Mouse (Mus musculus) heart, adult 10 weeks (tissue): ENCODE data around the gene Mybbp1a. TPM values are rescaled to one million over a fixed set of nuclear protein-coding genes. Genes with fewer than 3 reads are reported as not detected.

Experiments
- polyA plus RNA-seq: library from polyadenylated mRNA; stranded (reverse); fragments of 350-450 nt; fragmentation: Illumina TruSeq; extraction: RNeasy Lipid Tissue Mini Kit (QIAGEN cat#74804); gene quantifications from one replicate; pipeline ENCODE4 v1.2.3, GENCODE M21; 2014; ENCODE audit warnings: low read depth, low replicate concordance

Mybbp1a gene
- 37.6 TPM for polyA plus RNA-seq

DNA sequence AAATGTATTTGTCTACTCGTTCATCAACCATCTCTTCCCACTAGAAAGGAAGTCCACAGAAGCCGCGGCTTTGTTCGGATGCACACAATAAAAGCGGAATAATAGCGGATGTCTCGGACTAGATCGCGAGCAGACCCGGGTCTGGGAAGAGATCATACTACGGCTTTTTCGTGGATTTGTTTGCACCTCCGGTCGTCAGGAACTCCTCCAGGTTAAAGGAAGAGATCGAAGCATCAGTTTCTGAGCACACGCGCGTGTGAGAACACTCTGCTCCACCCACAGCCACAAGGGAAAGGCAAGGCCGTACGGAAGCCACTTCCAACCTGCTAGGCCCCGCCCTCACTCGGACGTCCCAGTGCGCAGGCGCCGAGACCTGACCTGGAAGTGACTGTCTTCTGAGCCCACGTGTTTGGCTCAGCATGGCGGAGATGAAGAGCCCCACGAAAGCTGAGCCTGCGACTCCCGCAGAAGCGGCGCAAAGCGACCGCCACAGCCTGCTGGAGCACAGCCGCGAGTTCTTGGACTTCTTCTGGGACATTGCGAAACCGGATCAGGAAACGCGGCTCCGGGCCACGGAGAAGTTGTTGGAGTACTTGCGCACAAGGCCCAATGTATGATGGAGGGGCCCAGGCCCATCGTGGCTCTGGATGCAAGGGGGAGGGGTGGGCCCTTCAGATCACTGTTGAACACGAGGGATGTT, at the start of gene Mybbp1a:
TSS of gene Mybbp1a (plus strand) at position 391 of the 700 bp plus-strand sequence.

DNA sequence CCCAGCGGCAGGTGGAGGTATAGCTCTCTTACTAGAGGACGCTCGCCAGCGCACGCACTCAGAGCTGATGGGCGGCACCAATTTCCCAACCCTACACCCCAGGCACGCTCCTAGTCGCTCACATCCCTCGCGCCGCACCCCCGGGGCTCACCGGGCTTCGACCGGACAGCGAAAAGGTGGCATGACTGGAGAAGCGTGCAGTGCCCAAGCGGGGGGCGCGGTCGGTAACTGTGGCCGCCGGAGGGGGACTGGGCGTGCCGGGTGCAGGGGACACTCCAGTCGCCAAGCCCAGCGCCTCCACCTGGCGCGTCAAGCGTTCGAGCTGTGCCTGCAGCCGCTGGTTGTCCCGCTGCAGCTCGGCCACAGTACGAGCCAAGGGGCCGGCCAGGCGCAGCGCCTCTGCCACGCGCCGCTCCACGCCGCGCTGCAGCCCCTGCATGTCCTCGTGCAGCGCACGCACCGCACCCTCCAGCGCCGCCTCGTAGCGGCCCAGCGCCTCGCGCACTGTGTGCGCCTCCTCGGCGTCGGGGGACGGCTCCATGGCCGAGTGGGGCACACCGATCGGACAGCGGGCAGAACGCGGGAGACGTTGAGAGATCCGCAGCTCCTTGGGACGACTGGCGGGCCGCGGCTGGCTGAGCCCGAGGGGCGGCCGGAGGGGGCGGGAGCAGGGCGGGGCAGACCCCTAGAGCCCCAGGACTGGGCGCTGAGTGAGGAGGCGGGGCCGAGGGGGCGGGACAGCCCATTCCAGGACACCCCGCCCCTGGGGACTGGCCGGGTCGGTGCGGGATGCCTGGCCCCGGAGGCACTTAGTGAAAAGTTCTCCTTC, 29.8 kb upstream of the Mybbp1a start, which contains the start of gene Smtnl2:
TSS of gene Smtnl2 (minus strand) at position 621 of the 829 bp plus-strand sequence.

GRCm38 (mm10) chr11:72434963-72435693, 6.0 kb upstream of the Mybbp1a start, which contains the start of gene Ggt6:
Gene Ggt6, plus strand, starts transcription at chr11:72435526.

DNA sequence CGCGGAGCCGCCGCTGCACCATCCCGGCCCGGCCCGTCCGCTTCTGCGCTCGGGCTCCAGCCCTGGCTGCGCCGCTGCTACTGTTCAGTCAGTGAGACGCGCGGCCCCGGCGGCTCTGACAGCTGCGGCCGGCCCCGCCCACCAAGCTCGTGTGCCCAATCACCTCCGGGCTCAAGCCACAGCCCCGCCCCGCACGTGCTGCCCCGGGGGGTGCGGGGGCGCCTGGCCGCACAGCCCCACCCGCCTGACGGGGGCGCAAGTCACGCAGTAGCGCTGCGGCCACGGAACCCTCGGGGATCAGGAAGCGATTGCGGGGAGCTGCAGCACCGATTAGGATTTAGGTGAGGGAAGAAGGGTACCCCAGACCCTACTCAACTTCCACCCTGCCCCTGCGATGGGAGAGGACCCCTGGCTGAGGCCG, 48.7 kb downstream of the Mybbp1a start, which contains the start of gene Spns2:
TSS of gene Spns2 (minus strand) at position 24 of the 421 bp plus-strand sequence.

Other genes with a start within 250 kb of the Mybbp1a start
- gene Gm43951, start 234.5 kb upstream of the Mybbp1a start, polyA plus RNA-seq: not detected
- 2.6 TPM for gene 4933427D14Rik, start 233.9 kb upstream of the Mybbp1a start, polyA plus RNA-seq
- 79.8 TPM for gene Txndc17, start 233.8 kb upstream of the Mybbp1a start, polyA plus RNA-seq
- 17.3 TPM for gene Med31, start 225.8 kb upstream of the Mybbp1a start, polyA plus RNA-seq
- gene Slc13a5, start 174.1 kb upstream of the Mybbp1a start, polyA plus RNA-seq: not detected
- gene Xaf1, start 139.7 kb upstream of the Mybbp1a start, polyA plus RNA-seq: 24.4 TPM
- gene Fbxo39, start 126.9 kb upstream of the Mybbp1a start, polyA plus RNA-seq: not detected
- not detected for gene Tekt1, start 78.9 kb upstream of the Mybbp1a start, polyA plus RNA-seq
- 16.4 TPM for gene Smtnl2, start 29.6 kb upstream of the Mybbp1a start, polyA plus RNA-seq
- gene Ggt6, start 5.8 kb upstream of the Mybbp1a start, polyA plus RNA-seq: not detected
- 12.3 TPM for gene Spns2, start 48.5 kb downstream of the Mybbp1a start, polyA plus RNA-seq
- 0.21 TPM for gene Spns3, start 109.2 kb downstream of the Mybbp1a start, polyA plus RNA-seq
- 46.8 TPM for gene Ube2g1, start 165.9 kb downstream of the Mybbp1a start, polyA plus RNA-seq
- 12.6 TPM for gene Ankfy1, start 248.7 kb downstream of the Mybbp1a start, polyA plus RNA-seq